Mouse (Mus musculus) bone marrow, adult 2 months (tissue): ENCODE data around the gene Zfp846. TPM values are rescaled to one million over a fixed set of nuclear protein-coding genes. Genes with fewer than 3 reads are reported as not detected.
"Not testable (repeated sequence)": the region's sequence is repeated elsewhere in the genome, so short reads cannot be mapped to it uniquely, and the experiment has no call there.

Experiments
- H3K27ac ChIP-seq: fragments of 200-500 bp; 2 replicates; pipeline ENCODE4 v1.5.1; 2012; ENCODE audit warnings: low read depth, mild to moderate bottlenecking, control low read depth, inconsistent platforms, low read length; ENCODE audit not compliant: control insufficient read depth, poor library complexity, insufficient read depth
- H3K4me1 ChIP-seq: fragments of 200-500 bp; 2 replicates; pipeline ENCODE4 v1.6.1; 2011; ENCODE audit warnings: low read length; ENCODE audit not compliant: control insufficient read depth, insufficient read depth
- H3K4me3 ChIP-seq: fragments of 200-500 bp; replicated peaks from 2 replicates; pipeline ENCODE3; 2011; ENCODE audit warnings: mild to moderate bottlenecking, low read depth, low read length, control low read depth; ENCODE audit not compliant: control insufficient read depth
- CTCF ChIP-seq: fragments of 200-500 bp; IDR thresholded peaks from 2 replicates; pipeline ENCODE4 v1.5.1; 2011; ENCODE audit warnings: low read length, control low read depth; ENCODE audit not compliant: control insufficient read depth, insufficient read depth
- POLR2A ChIP-seq: fragments of 200-500 bp; IDR thresholded peaks from 2 replicates; pipeline ENCODE4 v1.6.1; 2011; ENCODE audit warnings: low read depth, mild to moderate bottlenecking, control low read depth, low read length, borderline replicate concordance; ENCODE audit not compliant: control insufficient read depth
- WGBS: fragments of 180-500 bp; shearing (Covaris S2); methylation state at CpG from one replicate; pipeline ENCODE4 v1.1.7; 2018; 5-methylcytosine and 5-hydroxymethylcytosine counted together
- polyA plus RNA-seq: library from polyadenylated mRNA; stranded (reverse); fragments of >200 nt; gene quantifications from 2 replicates; pipeline ENCODE4 v1.2.4, GENCODE M21; 2011; ENCODE audit warnings: low replicate concordance; ENCODE audit not compliant: missing spikeins, insufficient read depth, insufficient read length

The Zfp846 gene
- polyA plus RNA-seq, 1 experiment: 5.9 TPM

- Histone ChIP-seq H3K4me3 (no peak overlapping the region), H3K27ac (no peak overlapping the region), H3K4me1 (no peaks in the 10 kb centered on the region)
- 86% methylated on average over 5 of the region's 5 CpGs for WGBS
- no peak for TF ChIP-seq POLR2A
These were observed 30.9 kb downstream of the Zfp846 start for GRCm38 (mm10) chr9:20611976-20612375.

- Histone ChIP-seq H3K4me3 (no peak overlapping the region), H3K27ac (no peak overlapping the region), H3K4me1 (no peaks in the 10 kb centered on the region)
- no peak for TF ChIP-seq CTCF
- TF ChIP-seq POLR2A: no peak
- 83% methylated on average over 2 of the region's 2 CpGs for WGBS
These were observed 35.6 kb downstream of the Zfp846 start for GRCm38 (mm10) chr9:20616685-20617084.

GRCm38 (mm10) chr9:20631332-20631731 is 50.2 kb downstream of the Zfp846 start:
- TF ChIP-seq CTCF (no peak), POLR2A (no peak)
- 86% methylated on average over 2 of the region's 2 CpGs for WGBS
- H3K4me3 ChIP-seq: no peak overlapping the region
- no peak overlapping the region for H3K27ac ChIP-seq
- peaks cover 3% of the 10 kb centered on the region for H3K4me1 ChIP-seq

GRCm38 (mm10) chr9:20635676-20636075 is 54.6 kb downstream of the Zfp846 start:
- H3K27ac ChIP-seq: peak overlapping the region; percentile 61
- WGBS: 82% methylated on average over 8 of the region's 8 CpGs
- H3K4me3 ChIP-seq, H3K4me1 ChIP-seq: not testable (repeated sequence)

- Histone ChIP-seq H3K4me1 (peaks cover 6% of the 10 kb centered on the region), H3K4me3 (no peak overlapping the region), H3K27ac (peak overlapping the region; percentile 86)
- WGBS: 52% methylated on average over 3 of the region's 3 CpGs
- TF ChIP-seq POLR2A (no peak), CTCF (no peak)
These were observed 55.2 kb downstream of the Zfp846 start for GRCm38 (mm10) chr9:20636256-20636655.

GRCm38 (mm10) chr9:20636790-20637189 is 55.7 kb downstream of the Zfp846 start:
- H3K4me1 ChIP-seq: peaks cover 6% of the 10 kb centered on the region
- H3K27ac ChIP-seq: peak overlapping the region; percentile 86
- H3K4me3 ChIP-seq: no peak overlapping the region
- 82% methylated on average over 2 of the region's 2 CpGs for WGBS
- TF ChIP-seq CTCF (no peak), POLR2A (no peak)

GRCm38 (mm10) chr9:20638552-20638951 is 57.5 kb downstream of the Zfp846 start:
- Histone ChIP-seq H3K27ac (no peak overlapping the region), H3K4me1 (peaks cover 6% of the 10 kb centered on the region), H3K4me3 (no peak overlapping the region)
- TF ChIP-seq CTCF (no peak), POLR2A (no peak)
- 93% methylated on average over 19 of the region's 19 CpGs for WGBS

GRCm38 (mm10) chr9:20639486-20639885 is 58.4 kb downstream of the Zfp846 start:
- 87% methylated on average over 4 of the region's 4 CpGs for WGBS
- Histone ChIP-seq H3K4me1 (peaks cover 5% of the 10 kb centered on the region), H3K27ac (no peak overlapping the region), H3K4me3 (no peak overlapping the region)
- TF ChIP-seq POLR2A: no peak
- TF ChIP-seq CTCF: no peak

GRCm38 (mm10) chr9:20641501-20641900 is 60.4 kb downstream of the Zfp846 start:
- TF ChIP-seq POLR2A (no peak), CTCF (no peak)
- Histone ChIP-seq H3K4me1 (peaks cover 3% of the 10 kb centered on the region), H3K27ac (no peak overlapping the region), H3K4me3 (peak overlapping the region; percentile 38)
- 51% methylated on average over 6 of the region's 6 CpGs for WGBS
